Mouse (Mus musculus) mouse trophoblast stem cell (cell line): ENCODE data around the gene Mrpl49.
"Not testable (repeated sequence)": the region's sequence is repeated elsewhere in the genome, so short reads cannot be mapped to it uniquely, and the experiment has no call there.

Experiments used
- in situ Hi-C, 2 experiments: fragments of 300-500 bp; cut with MseI, MboI; formaldehyde crosslinking; loops; 2 replicates in 1 of 2; 3 replicates in 1 of 2; pipeline ENCODE4 v1.15.1; 2025

The Mrpl49 gene

GRCm38 (mm10) chr19:6067011-6067723, 9.6 kb upstream of the Mrpl49 start:
- in situ Hi-C loops: no loop called here

- in situ Hi-C loops: no loop called here
These were observed 9.0 kb upstream of the Mrpl49 start for GRCm38 (mm10) chr19:6066571-6066970.

- in situ Hi-C loops: no loop called here
These were observed 5.5 kb upstream of the Mrpl49 start for GRCm38 (mm10) chr19:6063081-6063480.

GRCm38 (mm10) chr19:6062418-6062817, 4.8 kb upstream of the Mrpl49 start:
- in situ Hi-C loops: no loop called here

GRCm38 (mm10) chr19:6061641-6062302, 4.2 kb upstream of the Mrpl49 start:
- in situ Hi-C loops: no loop called here

GRCm38 (mm10) chr19:6061021-6061533, 3.5 kb upstream of the Mrpl49 start, which contains the start of gene Znhit2:
TSS of gene Znhit2 (plus strand) at chr19:6061192.
- in situ Hi-C loops: no loop called here

GRCm38 (mm10) chr19:6058966-6059365, 1.4 kb upstream of the Mrpl49 start:
- in situ Hi-C loops: no loop called here

- in situ Hi-C loops: no loop called here
These were observed 928 bp upstream of the Mrpl49 start for GRCm38 (mm10) chr19:6058513-6058912.

GRCm38 (mm10) chr19:6056696-6057095, 889 bp downstream of the Mrpl49 start:
- in situ Hi-C loops: no loop called here

- in situ Hi-C loops: no loop called here
These were observed 3.3 kb downstream of the Mrpl49 start for GRCm38 (mm10) chr19:6054296-6054695.

GRCm38 (mm10) chr19:6052516-6052915, 5.1 kb downstream of the Mrpl49 start:
- in situ Hi-C loops: no loop called here

GRCm38 (mm10) chr19:6048681-6049410, 8.7 kb downstream of the Mrpl49 start:
- in situ Hi-C loops: no loop called here

GRCm38 (mm10) chr19:6047899-6048166, 9.8 kb downstream of the Mrpl49 start:
- in situ Hi-C loops: no loop called here

GRCm38 (mm10) chr19:6047154-6047898, 10.3 kb downstream of the Mrpl49 start:
- in situ Hi-C loops: no loop called here

GRCm38 (mm10) chr19:6046294-6047153, 11.1 kb downstream of the Mrpl49 start, which contains the start of gene Syvn1:
TSS of gene Syvn1 (plus strand) at chr19:6046576.
- in situ Hi-C loops: no loop called here

GRCm38 (mm10) chr19:6045366-6046293, 12.0 kb downstream of the Mrpl49 start:
- in situ Hi-C loops: no loop called here

- in situ Hi-C loops: not testable (repeated sequence)
These were observed 13.5 kb downstream of the Mrpl49 start for GRCm38 (mm10) chr19:6044102-6044501.

GRCm38 (mm10) chr19:6042293-6042692, 15.3 kb downstream of the Mrpl49 start:
- in situ Hi-C loops: no loop called here

GRCm38 (mm10) chr19:6040002-6040401, 17.6 kb downstream of the Mrpl49 start:
- in situ Hi-C loops: no loop called here

- in situ Hi-C loops: no loop called here
These were observed 19.3 kb downstream of the Mrpl49 start for GRCm38 (mm10) chr19:6038326-6038725.
